Mouse (Mus musculus): Measurements from ENCODE around the gene Zbtb17.

DNA sequence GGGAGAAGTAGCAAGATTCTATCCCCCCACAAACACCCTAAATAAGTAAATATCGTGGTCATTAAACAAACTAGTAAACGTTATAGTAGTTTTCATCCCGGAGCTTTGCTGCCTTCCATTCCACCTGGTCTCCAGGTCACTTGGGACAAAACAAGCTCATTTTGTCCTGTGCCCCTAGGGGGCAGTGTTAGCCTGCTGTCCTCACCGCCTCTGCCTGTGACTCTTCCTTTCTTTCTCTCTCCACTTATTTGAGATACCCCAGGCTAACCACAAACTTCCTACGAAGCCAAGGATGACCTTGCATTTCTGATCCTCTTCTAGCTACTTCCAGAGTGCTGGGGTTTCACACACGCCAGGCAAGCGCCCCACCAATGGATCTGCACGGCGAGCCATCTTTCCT, 13.5 kb upstream of the Zbtb17 start:
- TF ChIP-seq CTCF (IDR thresholded peaks at IDR 0.05; ENCODE audit: low read depth) (peak; percentile 94), EP300 (IDR thresholded peaks at IDR 0.05; ENCODE audit: low read depth) (no peak)

Measured in liver, postnatal 0 days (tissue).